Mouse (Mus musculus): ENCODE results near the gene Emilin3. TPM values are rescaled to one million over a fixed set of nuclear protein-coding genes. Genes with fewer than 3 reads are reported as not detected.

The Emilin3 gene
- polyA plus RNA-seq, 2 experiments, result 0.08 to 0.20 TPM

DNA sequence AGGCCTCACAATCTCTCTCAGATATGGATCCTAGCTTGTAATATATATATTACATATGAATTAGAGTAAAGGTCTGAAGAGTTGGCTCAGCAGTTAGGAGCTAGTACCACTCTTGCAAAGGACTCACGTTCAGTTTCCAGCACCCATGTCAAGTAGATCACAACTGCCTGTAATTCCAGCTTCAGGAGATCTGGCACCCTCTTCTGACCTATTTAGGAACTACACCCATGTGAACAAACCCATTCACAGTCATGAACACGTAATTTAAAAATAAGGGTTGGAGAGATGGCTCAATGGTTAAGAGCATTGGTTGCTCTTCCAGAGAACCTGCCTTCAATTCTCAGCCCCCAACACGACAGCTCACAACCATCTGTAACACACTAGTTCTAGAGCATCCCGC, 36.0 kb downstream of the Emilin3 start:
- no peak overlapping the region for H3K27ac ChIP-seq
- no peak overlapping the region for H3K4me2 ChIP-seq (ENCODE audit: low read depth)
- H3K27me3 ChIP-seq (ENCODE audit: control insufficient read depth, insufficient read depth, low read length), result no peaks in the 10 kb centered on the region
- H3K36me3 ChIP-seq (replicated peaks; ENCODE audit: control insufficient read depth, insufficient read depth, low read depth), result no peaks in the 10 kb centered on the region
- H3K9me3 ChIP-seq (ENCODE audit: control insufficient read depth, low read length), result peaks cover 3% of the 10 kb centered on the region
- 67% methylated on average over 4 of the region's 4 CpGs for WGBS (ENCODE audit: insufficient replicate concordance)
- peaks cover 0 to 9% of the 10 kb centered on the region in 2 experiments; a peak in 2 of 4 replicates for H3K4me1 ChIP-seq (replicated peaks; ENCODE audit: control insufficient read depth in 2 of 2, insufficient read depth in 2 of 2, low read length in 1 of 2)
- H3K4me3 ChIP-seq (ENCODE audit: insufficient read depth in 1 of 2, low read depth in 2 of 2, low read length in 2 of 2), result no peak overlapping the region
- ATAC-seq (ENCODE audit: insufficient read depth), result no peak
- no peak overlapping the region for H3K9ac ChIP-seq (replicated peaks)
- TF ChIP-seq EP300 (IDR thresholded peaks at IDR 0.05; ENCODE audit: low read depth) (no peak), CTCF (IDR thresholded peaks at IDR 0.05; ENCODE audit: low read depth) (peak; percentile 53; the same call in 1 of the 2 replicates)
- DNase-seq (ENCODE audit: low read depth in 3 of 3, low spot score in 3 of 3), result no peak

DNA sequence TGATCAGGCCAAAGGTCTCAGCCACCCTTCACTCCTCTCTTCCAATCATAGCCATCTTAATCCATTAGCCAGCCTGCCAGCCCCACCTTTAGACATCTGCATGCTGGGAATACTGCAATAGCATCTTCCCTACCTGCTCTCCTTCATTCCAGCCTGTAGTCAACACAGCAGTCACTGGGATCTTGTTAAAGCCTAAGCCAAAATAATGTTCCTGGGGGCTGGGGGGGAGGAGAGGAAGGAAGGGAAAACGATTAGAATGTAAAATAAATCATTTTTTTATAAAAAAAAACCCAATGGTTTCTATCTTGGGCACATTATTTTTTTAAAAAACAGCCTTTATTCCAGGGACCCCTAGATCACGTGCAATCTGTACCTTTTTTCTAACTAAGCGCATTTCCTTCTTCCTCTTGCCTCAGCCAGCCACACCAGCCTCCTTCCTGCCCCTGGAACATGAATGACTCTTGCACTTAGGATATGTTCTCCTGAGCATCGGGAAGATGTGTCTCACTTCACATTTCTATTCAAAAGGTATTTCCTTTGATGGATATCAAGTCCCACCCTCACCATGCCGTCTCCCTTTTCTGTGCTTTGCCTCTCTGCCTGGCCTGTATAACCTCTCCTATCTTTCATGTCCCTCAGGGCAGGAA, 37.8 kb downstream of the Emilin3 start:
- TF ChIP-seq EP300 (IDR thresholded peaks at IDR 0.05; ENCODE audit: low read depth) (no peak), CTCF (IDR thresholded peaks at IDR 0.05; ENCODE audit: low read depth) (no peak)
- H3K9ac ChIP-seq (replicated peaks), result no peak overlapping the region
- peaks cover 0 to 10% of the 10 kb centered on the region in 2 experiments; a peak in 2 of 4 replicates for H3K4me1 ChIP-seq (replicated peaks; ENCODE audit: control insufficient read depth in 2 of 2, insufficient read depth in 2 of 2, low read length in 1 of 2)
- H3K4me2 ChIP-seq (ENCODE audit: low read depth), result no peak overlapping the region
- H3K36me3 ChIP-seq (replicated peaks; ENCODE audit: control insufficient read depth, insufficient read depth, low read depth), result no peaks in the 10 kb centered on the region
- H3K27me3 ChIP-seq (ENCODE audit: control insufficient read depth, insufficient read depth, low read length), result no peaks in the 10 kb centered on the region
- WGBS (ENCODE audit: insufficient replicate concordance), result 49% methylated on average over 5 of the region's 5 CpGs
- no peak overlapping the region for H3K27ac ChIP-seq
- DNase-seq (ENCODE audit: low read depth in 3 of 3, low spot score in 3 of 3), result no peak
- H3K4me3 ChIP-seq (ENCODE audit: insufficient read depth in 1 of 2, low read depth in 2 of 2, low read length in 2 of 2), result no peak overlapping the region
- no peak for ATAC-seq (ENCODE audit: insufficient read depth)
- peaks cover 3% of the 10 kb centered on the region for H3K9me3 ChIP-seq (ENCODE audit: control insufficient read depth, low read length)

DNA sequence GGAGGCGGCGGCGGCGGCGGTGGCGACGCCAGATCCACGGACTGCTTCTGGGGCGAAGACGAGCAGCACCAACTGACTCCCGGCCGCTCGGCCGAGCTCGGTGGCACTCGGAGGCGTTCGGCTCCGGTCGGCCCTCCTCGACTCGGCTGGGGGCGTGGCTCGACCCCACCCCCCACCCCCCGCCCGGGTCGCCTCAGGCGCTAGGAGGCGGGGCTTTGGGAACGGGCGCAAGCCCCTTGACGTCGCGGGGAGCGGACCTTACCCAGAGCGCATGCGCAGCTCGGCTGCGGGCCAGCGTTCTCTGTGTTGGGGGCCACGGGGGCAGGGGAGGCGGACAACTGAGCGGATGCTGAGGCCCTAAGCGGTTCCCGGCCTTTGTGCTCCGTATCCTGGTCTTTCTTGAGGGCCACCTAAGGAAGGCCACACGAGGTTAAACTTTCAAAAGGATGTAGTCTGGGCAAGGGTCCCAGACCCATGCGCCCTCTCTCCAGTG, 39.2 kb downstream of the Emilin3 start, which contains the start of gene Zhx3:
TSS of gene Zhx3 (minus strand) at position 109 of the 493 bp plus-strand sequence.
- TF ChIP-seq CTCF (IDR thresholded peaks at IDR 0.05; ENCODE audit: low read depth) (no peak), EP300 (IDR thresholded peaks at IDR 0.05; ENCODE audit: low read depth) (no peak)
- peak within 1 kb of the TSS; percentile 64 for H3K4me2 ChIP-seq (ENCODE audit: low read depth)
- no peaks in the 10 kb centered on the region for H3K27me3 ChIP-seq (ENCODE audit: control insufficient read depth, insufficient read depth, low read length)
- DNase-seq (ENCODE audit: low read depth in 3 of 3, low spot score in 3 of 3), result peak; percentile 66 to 69 (median 69)
- H3K9me3 ChIP-seq (ENCODE audit: control insufficient read depth, low read length), result peaks cover 3% of the 10 kb centered on the region
- WGBS (ENCODE audit: insufficient replicate concordance), result 1% methylated on average over 42 of the region's 48 CpGs
- ATAC-seq (ENCODE audit: insufficient read depth), result peak; percentile 94
- no peaks in the 10 kb centered on the region for H3K36me3 ChIP-seq (replicated peaks; ENCODE audit: control insufficient read depth, insufficient read depth, low read depth)
- H3K27ac ChIP-seq, result no peak within 1 kb of the TSS; the same call in 1 of the 2 replicates
- peaks cover 0 to 10% of the 10 kb centered on the region in 2 experiments; a peak in 2 of 4 replicates for H3K4me1 ChIP-seq (replicated peaks; ENCODE audit: control insufficient read depth in 2 of 2, insufficient read depth in 2 of 2, low read length in 1 of 2)
- peak within 1 kb of the TSS; percentile 59 to 63 for H3K4me3 ChIP-seq (ENCODE audit: insufficient read depth in 1 of 2, low read depth in 2 of 2, low read length in 2 of 2)
- peak within 1 kb of the TSS; percentile 62 for H3K9ac ChIP-seq (replicated peaks)

DNA sequence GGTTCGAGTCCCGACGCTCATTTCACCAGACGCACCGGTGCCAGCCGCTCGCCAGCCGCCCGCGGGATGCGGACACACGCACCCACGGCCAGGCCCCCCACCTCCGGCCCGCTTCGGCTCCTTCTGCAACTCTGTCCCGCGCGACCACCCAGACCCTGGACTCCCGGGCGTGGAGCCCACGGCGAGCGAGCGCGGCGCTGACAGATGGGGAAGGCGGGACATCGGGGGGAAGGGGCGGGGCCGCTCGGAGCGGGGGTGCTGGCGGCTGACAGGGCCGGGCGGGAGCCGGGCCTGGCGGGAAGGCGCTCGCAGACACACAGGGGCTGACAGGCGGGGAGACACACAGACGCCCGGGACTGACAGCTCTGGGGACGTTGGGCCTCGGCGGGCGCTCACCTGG, 39.7 kb downstream of the Emilin3 start:
- no peak for TF ChIP-seq EP300 (IDR thresholded peaks at IDR 0.05; ENCODE audit: low read depth)
- no peak for TF ChIP-seq CTCF (IDR thresholded peaks at IDR 0.05; ENCODE audit: low read depth)
- H3K27ac ChIP-seq, result no peak overlapping the region; the same call in 1 of the 2 replicates
- peak overlapping the region; percentile 62 for H3K9ac ChIP-seq (replicated peaks)
- H3K4me2 ChIP-seq (ENCODE audit: low read depth), result peak overlapping the region; percentile 64
- no peaks in the 10 kb centered on the region for H3K27me3 ChIP-seq (ENCODE audit: control insufficient read depth, insufficient read depth, low read length)
- under 1% methylated on average over 44 of the region's 47 CpGs for WGBS (ENCODE audit: insufficient replicate concordance)
- H3K36me3 ChIP-seq (replicated peaks; ENCODE audit: control insufficient read depth, insufficient read depth, low read depth), result no peaks in the 10 kb centered on the region
- H3K9me3 ChIP-seq (ENCODE audit: control insufficient read depth, low read length), result peaks cover 3% of the 10 kb centered on the region
- H3K4me1 ChIP-seq (replicated peaks; ENCODE audit: control insufficient read depth in 2 of 2, insufficient read depth in 2 of 2, low read length in 1 of 2), result peaks cover 0 to 10% of the 10 kb centered on the region in 2 experiments; a peak in 2 of 4 replicates
- peak; percentile 33 to 48 (median 35) for DNase-seq (ENCODE audit: low read depth in 3 of 3, low spot score in 3 of 3)
- peak; percentile 89 for ATAC-seq (ENCODE audit: insufficient read depth)
- H3K4me3 ChIP-seq (ENCODE audit: insufficient read depth in 1 of 2, low read depth in 2 of 2, low read length in 2 of 2), result peak overlapping the region; percentile 59 to 63

DNA sequence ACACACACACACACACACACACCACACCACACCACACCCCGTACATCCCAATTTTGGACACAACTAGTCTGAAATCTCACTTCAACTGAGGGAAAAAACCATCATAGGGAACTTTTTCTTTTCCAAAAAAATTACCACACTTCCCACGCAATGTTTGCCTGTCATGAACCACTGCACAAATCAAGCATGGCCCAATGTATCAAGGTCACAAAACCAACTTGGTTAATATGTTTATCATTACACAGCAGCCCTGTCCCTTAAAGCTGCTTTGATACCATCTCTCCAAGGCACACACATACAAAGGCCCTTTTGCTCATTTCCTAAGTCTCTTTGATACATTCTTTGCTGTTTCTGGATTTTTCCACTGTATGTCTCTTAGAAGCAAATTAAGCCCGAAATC, 40.8 kb downstream of the Emilin3 start:
- no peak overlapping the region for H3K27ac ChIP-seq
- DNase-seq (ENCODE audit: low read depth in 3 of 3, low spot score in 3 of 3) (no peak), ATAC-seq (ENCODE audit: insufficient read depth) (no peak)
- H3K9me3 ChIP-seq (ENCODE audit: control insufficient read depth, low read length), result peaks cover 3% of the 10 kb centered on the region
- WGBS (ENCODE audit: insufficient replicate concordance), result 70% methylated on average over 3 of the region's 3 CpGs
- H3K4me3 ChIP-seq (ENCODE audit: insufficient read depth in 1 of 2, low read depth in 2 of 2, low read length in 2 of 2), result no peak overlapping the region
- no peak overlapping the region for H3K9ac ChIP-seq (replicated peaks)
- H3K4me2 ChIP-seq (ENCODE audit: low read depth), result no peak overlapping the region
- H3K27me3 ChIP-seq (ENCODE audit: control insufficient read depth, insufficient read depth, low read length), result no peaks in the 10 kb centered on the region
- no peaks in the 10 kb centered on the region for H3K36me3 ChIP-seq (replicated peaks; ENCODE audit: control insufficient read depth, insufficient read depth, low read depth)
- H3K4me1 ChIP-seq (replicated peaks; ENCODE audit: control insufficient read depth in 2 of 2, insufficient read depth in 2 of 2, low read length in 1 of 2), result peaks cover 0 to 10% of the 10 kb centered on the region in 2 experiments; a peak in 2 of 4 replicates
- TF ChIP-seq CTCF (IDR thresholded peaks at IDR 0.05; ENCODE audit: low read depth) (no peak), EP300 (IDR thresholded peaks at IDR 0.05; ENCODE audit: low read depth) (no peak)
